Mouse (Mus musculus): Measurements from ENCODE around the gene Ppp1r15b. TPM values are rescaled to one million over a fixed set of nuclear protein-coding genes. Genes with fewer than 3 reads are reported as not detected.

Gene Ppp1r15b
- polyA plus RNA-seq (2015; fragmentation: Nextera tagmentation; extraction: Ambion mirVana) = 21.4 and 22.9 TPM in 2 replicates

GRCm38 (mm10) chr1:133130638-133131560, at the start of gene Ppp1r15b:
TSS of gene Ppp1r15b (plus strand) at chr1:133131143.

GRCm38 (mm10) chr1:133163820-133164431, 33.0 kb downstream of the Ppp1r15b start, which contains the start of gene Plekha6:
TSS of gene Plekha6 (plus strand) at chr1:133164210.

Other genes starting within 250 kb of the Ppp1r15b start
- gene Mdm4, start 100.6 kb upstream of the Ppp1r15b start, polyA plus RNA-seq (2015; fragmentation: Nextera tagmentation; extraction: Ambion mirVana) = 12.7 and 13.7 TPM in 2 replicates
- 4.6 and 4.9 TPM in 2 replicates for gene Pik3c2b, start 85.5 kb upstream of the Ppp1r15b start, polyA plus RNA-seq (2015; fragmentation: Nextera tagmentation; extraction: Ambion mirVana)
- 10.3 and 10.5 TPM in 2 replicates for gene Plekha6, start 33.1 kb downstream of the Ppp1r15b start, polyA plus RNA-seq (2015; fragmentation: Nextera tagmentation; extraction: Ambion mirVana)
- 3.1 and 4.3 TPM in 2 replicates for gene Golt1a, start 178.7 kb downstream of the Ppp1r15b start, polyA plus RNA-seq (2015; fragmentation: Nextera tagmentation; extraction: Ambion mirVana)
- not detected in 2 replicates for gene Kiss1, start 190.7 kb downstream of the Ppp1r15b start, polyA plus RNA-seq (2015; fragmentation: Nextera tagmentation; extraction: Ambion mirVana)
- gene Ren1, start 219.4 kb downstream of the Ppp1r15b start, polyA plus RNA-seq (2015; fragmentation: Nextera tagmentation; extraction: Ambion mirVana) = 0.51 and 3.5 TPM in 2 replicates
- gene Etnk2, start 232.4 kb downstream of the Ppp1r15b start, polyA plus RNA-seq (2015; fragmentation: Nextera tagmentation; extraction: Ambion mirVana) = 0.78 and 1.1 TPM in 2 replicates